Mouse (Mus musculus) kidney, postnatal 4 days (tissue): ENCODE measurements around the gene Kalrn.
A peak's percentile ranks its signal among the peaks of the same experiment; 100 is the strongest.

Source experiments
- DNase-seq, 2 experiments: peaks; one replicate each; pipeline ENCODE4 v3.0.0; 2021; ENCODE audit warnings: mixed read lengths in 2 of 2

Kalrn gene

DNA sequence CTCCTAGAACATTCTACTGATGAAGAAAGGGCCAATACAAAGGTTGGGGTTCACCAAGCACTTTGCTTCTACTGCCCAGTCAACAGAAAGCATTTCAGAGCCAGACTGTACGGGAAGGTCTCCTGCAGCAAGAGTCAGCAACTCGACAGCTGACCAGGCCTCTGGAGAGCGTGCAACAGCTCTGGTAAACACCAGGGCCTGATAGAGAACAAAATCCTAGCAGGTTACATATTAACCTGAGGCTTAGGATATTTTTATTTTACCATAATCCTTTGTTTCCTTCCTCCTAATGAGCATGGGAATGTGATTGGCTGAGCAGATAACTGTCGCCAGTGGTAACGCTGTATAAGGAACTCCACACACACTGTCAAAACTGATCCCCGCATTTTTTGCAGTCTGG is 609.8 kb downstream of the Kalrn start:
- peak in 1 of 2 experiments; percentile 38 for DNase-seq

DNA sequence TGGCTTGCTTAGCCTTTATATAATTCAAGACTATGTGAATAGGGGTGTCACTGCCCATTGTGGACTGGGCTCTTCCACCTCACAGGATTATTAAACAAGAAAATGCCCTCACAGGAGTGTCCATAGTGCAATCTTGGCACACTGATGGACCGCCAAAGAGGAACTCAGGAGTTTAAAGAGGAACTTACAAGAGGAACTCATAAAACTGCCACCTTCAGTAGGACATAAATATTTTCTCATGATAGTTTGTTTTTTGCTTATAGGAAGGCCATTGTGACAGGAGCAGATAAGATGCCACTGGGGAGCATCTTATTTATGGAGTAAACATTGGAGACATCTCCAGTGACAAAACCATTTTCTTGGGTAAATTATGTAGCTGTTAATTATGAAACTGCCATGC is 618.5 kb downstream of the Kalrn start:
- no peak for DNase-seq

DNA sequence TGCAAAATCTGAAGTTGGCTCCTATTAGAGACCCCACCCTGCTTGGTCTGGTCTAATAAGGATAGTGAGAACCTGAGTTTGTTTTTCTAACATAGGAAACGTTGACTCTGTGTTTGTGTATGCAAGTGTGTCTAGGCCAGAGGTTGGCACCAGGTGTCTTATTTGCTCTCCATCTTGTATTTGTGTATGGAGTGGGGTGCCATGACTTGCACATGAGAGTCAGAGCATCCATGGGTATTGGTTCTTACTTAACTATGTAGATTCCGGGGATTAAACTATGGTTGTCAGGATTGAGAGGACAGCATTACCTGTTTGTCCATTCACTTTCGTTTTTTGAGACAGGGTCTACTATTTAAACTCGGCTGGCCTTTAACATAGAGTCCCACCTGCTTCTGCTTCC is 620.3 kb downstream of the Kalrn start:
- DNase-seq, result no peak

DNA sequence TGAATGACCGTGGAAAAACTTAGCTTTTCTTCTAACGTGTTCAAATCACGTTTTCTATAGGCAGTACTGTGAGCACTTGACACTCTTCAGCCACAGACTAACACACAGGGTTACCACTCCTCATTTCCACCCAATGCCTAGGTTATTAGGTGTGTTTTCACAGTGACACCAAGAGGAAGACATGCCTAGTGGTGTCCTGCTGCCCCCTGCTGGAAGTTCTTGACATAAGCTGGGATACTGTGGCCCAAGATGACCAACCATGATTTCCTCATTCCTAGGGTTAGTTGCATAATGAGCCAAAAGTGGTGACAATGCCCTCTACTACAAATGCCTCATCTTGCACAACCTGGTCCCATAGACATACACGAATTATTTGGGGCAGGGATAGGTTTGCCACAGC is 622.5 kb downstream of the Kalrn start:
- peak; percentile 90 to 92 for DNase-seq

DNA sequence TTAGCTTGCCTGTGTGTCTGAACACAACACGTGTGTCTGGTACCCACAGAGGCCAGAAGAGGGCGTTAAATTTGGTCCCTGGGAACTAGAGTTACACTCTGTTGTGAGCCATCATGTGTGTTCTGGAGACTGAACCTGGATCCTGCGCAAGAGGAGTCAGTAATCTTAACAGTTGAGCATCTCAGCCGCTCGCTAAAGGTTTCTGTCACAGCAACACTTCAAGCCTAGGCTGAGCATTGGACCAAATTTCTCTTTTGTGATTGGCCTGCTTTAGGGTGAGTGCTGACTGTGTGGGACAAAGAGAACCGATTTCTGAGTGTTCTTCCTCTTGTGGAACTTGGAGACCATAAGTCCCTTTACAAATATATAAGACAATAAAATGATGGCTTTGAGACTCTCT is 622.9 kb downstream of the Kalrn start:
- no peak for DNase-seq

DNA sequence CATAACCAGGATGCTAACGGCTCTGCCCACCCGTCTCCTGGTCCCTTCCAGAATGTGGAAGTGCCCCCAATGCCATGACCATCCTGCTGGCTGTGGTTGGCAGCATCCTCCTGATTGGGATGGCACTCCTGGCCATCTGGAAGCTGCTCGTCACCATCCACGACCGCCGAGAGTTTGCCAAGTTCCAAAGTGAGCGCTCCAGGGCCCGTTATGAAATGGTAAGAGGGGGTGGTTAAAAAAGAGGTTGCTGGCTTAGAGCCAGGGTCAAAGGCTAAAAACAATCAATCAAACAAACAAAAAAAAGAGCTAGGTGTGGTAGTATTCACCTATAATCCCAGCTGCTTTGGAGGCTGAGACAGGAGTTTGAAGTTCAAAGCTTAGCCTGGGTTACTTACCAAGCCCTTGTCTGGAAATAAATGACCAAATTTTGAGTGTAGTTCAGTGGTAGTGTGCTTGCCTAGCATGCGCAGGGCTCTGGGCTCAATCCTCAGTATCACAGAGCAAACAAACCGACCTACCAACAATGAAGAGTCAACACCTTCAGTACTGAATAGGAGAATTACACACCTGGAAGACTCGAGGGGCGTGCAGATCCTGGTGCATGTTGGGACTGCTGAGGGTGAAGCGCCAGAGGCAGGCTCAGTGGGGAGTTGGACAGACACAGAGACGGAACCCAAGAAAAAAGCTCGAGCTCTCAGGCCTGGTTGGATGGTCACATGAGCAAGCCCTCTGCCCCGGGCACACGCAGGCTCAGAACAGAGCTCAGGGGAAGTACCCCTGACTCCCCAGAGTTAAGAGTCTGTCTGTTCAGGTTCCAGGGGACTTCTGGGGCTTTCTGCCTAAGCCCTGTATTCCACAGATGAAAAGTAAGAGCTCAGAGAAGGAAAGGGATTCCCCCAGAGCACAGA is 625.4 kb downstream of the Kalrn start:
- DNase-seq, result no peak

DNA sequence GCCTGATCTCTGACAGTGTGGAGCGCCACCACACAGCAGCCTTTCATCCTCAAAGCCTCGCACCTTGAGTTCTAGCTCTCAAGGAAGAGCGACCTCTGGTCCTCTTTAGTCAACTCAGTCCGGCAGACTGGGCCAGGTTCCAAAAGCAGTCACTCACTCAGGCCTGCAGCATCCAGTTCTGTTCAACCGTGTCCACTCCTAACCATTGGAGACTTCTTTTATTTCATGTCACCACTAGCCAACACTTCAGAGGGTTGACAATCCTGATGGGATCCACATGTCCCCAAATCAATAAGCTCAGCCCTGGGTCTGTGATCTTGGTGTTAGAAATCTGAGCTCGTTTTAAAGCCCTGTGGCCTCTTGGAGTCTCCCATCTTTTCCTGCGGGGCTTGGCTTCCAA is 627.3 kb downstream of the Kalrn start:
- peak in 1 of 2 experiments; percentile 58 for DNase-seq

DNA sequence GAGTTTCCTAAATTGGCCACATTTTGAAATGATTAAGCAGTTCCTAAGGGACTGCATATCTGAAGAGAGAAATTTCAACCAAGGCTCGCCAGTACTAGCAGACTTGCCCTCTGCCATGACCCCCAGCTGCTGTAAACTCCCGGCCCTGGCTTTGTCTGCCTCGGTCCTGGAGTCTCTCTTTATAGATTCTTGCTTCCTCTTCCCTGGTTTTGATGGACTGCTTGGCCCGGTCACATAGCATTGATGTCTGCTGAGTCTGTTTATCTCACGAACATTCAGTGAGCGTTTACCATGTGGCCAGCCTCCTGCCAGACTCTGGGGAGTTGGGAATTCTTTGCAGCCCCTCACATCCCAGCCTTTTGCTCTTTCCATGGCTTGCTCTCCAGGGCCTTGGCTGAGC is 628.6 kb downstream of the Kalrn start:
- DNase-seq, result peak; percentile 66 to 77

DNA sequence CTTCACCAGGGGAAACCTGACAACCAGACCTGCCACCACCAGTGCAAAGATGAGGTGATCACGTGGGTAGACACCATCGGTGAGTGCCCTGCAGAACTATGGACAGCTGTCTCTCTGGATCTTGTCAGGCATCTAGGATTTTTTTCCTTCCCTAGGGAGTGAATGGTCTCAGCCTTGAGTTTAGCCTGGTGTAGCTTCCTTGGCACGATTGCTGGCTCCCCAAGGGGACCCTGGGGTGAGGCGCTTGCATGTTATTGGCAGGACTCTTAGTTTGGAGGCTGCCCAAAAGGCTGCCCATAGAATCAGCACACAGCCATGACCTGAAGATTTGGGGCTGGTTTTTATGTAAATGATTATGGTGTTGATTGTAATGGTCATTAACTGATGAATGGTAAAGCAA is 629.2 kb downstream of the Kalrn start:
- no peak for DNase-seq

DNA sequence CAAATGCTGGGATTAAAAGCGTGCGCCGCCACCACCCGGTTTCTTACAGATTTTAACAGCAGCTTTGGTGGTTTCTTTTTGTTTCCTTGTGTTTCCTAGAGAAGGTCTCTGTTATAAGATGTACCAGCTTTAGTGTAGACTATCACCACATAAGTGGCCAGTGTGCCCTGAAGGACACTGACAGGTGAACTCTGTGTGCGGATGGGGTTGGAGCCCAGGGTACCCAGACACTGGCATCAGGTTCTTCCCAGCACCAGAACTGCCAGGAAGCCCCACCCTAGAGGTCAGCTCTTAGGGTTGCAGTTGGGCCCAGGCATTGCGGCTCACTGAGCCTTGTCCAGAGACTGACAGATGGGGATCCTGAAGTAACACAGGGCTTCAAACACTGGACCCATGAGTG is 629.9 kb downstream of the Kalrn start:
- DNase-seq, result no peak

DNA sequence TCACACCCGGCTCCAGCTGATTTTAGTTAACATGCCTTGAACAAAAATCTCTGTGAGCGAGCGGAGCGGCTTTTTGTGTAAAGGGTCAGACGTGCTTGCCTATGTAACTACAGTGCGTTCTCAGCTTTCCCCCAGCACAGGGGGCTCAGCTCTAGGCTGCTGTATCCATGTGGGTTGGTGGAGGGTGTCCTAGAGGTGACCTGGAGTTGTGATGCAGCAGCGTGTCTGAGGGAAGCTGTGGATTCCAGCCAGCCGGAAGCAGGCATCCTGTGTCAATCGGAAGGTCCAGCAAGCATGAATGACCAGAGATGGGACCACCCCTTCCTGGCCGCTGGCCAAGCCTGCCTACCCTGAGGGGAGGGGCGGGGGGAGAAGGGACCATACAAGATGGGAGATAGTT is 631.0 kb downstream of the Kalrn start:
- peak; percentile 82 to 88 for DNase-seq

DNA sequence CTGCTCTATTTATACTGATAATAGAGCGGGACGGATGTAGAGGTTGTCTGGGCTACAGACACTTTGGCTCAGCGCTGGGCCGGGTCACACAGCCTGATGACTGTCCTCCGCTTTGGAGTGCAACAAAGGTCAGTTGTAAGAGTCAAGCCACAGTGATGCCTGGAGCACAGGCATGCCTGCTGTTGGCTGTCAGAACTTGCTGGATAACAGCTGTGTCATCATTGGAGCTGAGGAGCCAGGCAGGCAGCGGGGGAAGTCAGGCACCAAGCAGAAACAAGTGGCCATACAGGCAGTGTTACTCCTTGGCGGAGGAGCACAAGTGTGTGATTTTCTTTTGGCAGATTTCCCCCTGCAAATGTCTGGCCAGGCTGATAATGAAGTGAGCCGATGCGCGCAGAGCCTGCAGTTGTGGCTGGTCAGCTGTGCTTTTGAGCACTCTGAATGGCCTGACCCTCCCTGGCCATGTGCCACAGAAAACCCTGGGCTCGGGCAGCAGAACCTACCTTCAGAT is 632.0 kb downstream of the Kalrn start:
- DNase-seq, result peak; percentile 70 to 80

DNA sequence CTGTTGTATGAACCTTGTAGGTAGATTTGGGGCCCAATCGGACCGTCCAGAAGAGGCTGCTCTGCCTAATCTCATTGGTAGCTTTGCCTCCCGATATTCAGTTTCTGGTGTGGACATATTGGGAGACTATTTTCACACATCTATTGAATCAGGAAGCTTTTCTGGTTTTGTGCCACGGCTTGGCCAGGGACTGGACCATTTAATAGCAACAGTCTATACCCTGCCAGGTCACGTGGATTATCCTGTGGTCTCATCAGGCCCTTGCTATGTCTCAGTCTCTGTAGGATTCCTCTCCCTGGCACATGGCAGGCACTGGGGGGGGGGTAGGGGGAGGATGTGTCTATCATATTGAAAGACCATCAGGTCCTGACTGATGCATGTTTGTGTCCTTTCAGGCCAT is 633.2 kb downstream of the Kalrn start:
- DNase-seq, result no peak

DNA sequence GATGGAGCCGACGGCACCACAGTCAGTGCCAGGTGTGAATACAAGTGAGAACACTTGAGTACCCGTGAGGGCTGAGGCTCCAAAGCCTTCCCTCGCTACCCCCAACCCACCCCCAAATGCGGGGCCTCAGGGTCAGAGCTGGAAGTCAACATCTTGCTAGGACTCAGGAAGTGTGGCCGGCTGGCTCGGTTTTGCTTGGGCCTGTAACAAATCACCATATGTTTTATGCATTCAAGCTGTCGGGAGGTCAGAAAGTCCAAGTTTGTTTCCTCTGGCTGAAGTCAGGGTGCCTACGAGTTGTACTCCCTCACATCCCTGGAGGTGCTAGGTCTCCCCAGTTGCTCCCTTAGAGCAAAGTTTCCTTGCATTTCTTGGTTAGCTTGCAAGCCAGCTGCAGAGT is 633.7 kb downstream of the Kalrn start:
- peak; percentile 59 to 74 for DNase-seq

DNA sequence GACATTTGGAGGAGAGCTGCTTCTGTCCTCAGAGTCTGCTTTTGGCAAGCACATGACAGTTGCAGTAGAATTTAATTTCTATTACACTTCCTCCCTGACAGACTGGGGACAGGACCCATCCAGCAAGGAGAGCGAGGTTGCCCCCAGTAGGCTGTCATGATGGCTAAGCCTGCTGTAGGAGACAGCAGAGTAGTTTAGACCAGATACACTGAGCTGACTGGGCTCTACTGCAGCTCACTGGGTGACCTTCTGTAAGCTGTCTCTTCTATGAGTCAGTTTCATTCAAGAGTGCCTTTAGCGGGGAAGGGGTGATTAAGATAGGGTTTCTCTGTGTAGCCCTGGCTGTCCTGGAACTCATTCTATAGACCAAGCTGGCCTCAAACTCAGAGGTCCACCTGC is 634.2 kb downstream of the Kalrn start:
- DNase-seq, result no peak

DNA sequence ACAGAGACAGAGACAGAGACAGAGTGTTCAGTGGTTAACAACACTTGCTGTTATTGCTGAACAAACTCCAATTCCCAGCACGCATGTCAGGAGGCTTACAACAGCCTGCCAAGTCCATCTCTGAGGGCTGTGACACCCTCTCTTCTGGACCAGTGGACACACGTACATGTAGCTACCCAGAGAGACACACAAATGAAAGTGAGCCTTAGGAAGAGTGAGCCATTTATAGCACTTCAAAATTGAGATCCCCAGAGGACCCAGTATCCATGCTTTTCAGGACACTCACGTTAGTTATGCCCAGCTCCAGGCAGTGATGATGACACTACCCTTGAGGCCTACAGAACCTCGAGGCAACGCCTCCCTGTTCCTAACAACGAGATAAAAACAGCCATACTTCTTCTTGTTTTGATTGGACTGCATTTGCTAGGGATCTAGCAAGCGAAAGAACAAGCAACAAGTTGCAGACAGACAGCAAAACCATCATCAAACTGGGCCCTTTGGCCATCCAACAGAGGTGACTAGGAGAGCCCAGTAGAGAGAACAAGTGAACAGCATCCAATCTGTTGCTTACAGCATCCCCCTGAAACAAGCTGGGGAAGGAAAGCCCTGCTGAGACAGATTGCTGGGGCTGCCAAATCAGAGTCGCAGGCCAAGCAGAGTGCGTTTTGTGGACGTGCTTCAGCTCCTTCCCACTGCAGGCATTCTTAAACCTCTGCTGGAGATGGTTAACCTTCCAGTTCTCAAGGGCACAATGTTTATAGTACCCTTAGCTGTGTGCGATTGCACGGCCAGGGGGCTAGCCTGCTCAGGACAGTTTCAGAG is 634.8 kb downstream of the Kalrn start:
- DNase-seq, result no peak

DNA sequence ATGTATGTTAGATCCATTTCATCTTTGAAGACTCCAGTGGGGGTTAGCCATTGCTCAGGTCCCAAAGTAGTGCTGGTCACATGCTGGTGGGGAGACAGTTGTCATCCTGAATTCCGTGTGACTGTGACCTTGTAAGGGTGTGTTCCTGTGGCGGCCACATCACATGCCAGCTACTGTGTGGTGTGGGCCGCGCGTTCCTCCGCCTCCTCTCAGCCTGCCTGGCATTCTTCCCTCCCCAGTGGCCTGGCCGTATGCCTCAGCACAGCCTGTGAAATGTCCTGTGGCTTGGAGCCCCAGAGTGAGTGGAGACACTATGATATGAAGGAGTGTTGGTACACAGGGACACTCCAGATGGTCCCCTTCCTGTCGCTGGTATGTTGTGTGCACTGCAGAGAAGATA is 635.8 kb downstream of the Kalrn start:
- peak; percentile 52 to 67 for DNase-seq

DNA sequence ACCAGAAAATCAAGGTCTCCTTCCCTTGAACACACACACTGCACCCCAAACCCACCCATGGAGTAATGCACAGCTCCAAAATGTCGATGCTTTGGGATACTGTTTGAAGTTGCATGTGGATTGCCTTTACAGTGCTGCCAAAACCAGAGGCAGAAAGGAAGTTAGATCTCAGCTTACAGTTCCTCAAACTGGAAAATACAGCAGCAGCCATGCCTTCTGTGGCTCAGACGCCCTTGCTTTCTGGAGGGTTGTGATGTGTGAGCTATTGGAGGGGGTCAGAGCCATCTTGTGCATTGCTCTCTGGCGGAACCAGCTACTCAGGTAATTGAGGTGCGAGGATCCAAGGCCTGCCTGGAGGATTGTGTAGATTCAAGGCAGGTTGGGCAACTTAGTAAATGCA is 636.4 kb downstream of the Kalrn start:
- DNase-seq, result no peak

DNA sequence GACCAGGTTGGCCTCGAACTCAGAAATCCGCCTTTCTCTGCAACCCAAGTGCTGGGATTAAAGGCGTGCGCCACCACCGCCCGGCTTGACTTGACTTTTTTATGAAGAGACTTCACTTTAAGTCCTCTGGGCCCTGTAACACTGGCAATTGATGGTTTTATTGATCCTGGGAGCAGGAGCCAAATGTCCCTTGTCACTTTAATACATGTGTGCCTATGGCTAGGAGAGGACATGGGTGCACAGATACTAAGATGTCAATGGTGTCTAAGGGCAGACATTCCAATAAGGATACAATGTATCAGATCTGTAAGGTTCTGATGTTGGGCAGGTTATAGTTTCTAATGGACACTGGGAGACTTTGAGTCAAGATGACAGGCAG is 637.9 kb downstream of the Kalrn start:
- DNase-seq, result no peak

DNA sequence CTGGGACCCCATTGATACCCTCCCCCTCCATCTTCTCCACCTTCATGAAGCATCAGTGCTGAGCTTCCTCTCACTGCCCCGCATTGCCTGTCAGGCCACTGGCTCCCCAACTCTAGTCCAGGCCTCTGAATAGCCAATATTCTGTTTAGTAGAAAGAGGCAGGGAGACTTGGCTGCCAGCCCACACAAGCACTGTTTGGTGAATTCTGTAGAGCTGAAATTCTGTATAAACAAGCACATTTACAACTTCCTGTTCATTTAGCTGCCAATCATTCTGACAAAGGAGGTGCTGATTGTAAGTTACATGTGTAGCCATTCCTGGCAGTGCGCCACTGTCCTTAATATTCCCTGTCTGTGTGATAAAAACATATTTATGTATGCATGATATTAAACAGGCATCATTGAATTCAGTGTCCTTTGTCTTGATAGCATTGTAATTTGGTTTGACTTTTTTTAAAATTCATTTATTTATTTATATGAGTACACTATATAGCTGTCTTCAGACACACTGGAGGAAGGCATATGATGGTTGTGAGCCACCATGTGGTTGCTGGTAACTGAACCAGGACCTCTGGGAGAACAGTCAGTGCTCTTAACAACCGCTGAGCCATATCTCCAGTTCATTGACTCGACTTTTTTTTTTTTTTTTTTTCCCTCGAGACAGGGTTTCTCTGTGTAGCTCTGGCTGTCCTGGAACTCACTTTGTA is 638.5 kb downstream of the Kalrn start:
- DNase-seq, result peak; percentile 84 to 88

DNA sequence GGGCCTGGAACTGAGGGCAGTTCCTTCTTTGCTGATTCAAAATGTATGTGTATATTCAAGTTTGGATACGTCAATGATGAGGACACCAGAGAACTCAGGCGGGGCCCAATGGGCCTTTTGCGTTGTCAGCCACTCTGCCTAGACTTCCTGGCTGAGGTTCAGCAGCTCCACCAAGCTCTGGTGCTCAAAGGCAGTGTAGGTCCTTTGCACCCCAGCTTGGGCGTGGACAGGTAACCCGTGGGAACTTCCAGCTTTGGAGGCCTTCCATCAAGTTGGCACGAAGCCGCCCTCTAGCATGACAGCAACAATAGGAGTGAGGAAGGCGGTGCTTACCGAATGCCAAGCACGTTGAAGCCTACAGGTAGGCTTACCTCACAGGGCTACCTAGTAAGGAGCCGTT is 639.9 kb downstream of the Kalrn start:
- no peak for DNase-seq

DNA sequence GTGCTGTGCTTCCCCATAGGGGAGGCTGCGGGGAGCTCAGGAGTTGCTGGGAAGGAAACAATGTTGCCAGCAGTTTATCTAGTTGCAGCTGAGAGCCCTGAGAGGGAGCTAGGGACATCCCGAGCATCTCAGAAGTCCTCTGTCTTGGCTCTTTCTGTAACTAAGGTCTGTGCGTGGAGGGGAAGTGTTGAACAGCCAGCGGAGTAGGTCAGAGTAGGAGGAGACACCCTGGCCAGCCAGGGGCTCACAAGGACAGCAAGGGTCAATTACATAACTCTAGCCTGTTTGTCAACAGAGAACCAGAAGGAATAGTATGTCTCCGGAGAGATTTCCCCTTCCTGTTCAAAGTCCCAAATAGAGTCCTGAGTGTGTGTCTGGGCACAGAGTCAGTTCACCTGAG is 641.2 kb downstream of the Kalrn start:
- no peak for DNase-seq

DNA sequence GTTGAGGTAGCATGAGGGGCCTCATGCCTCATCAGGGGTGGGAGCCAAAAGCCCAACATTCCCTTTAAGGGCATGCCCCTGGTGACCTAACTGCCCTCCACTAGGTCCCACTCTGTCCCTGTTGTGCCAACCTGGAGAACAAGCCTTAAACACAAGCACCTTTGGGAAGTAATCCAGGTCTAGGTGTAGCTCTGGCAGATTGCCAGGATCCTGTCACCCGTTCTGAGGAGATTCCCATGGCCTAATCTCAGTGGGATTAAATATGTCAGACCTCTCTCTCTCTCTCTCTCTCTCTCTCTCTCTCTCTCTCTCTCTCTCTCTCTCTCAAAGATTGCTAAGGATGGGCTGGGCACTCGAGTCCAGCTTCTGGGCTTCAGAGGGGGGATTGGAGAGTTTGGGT is 641.6 kb downstream of the Kalrn start:
- DNase-seq, result no peak
